Mouse (Mus musculus) left cerebral cortex, postnatal 36 days (tissue): Measurements from ENCODE around the gene Mast1. TPM values are rescaled to one million over a fixed set of nuclear protein-coding genes. Genes with fewer than 3 reads are reported as not detected.

Experiments used
- DNase-seq, 2 experiments: peaks; one replicate each; pipeline ENCODE4 v3.0.0; 2021 to 2022; ENCODE audit warnings: low spot score in 2 of 2, mixed read lengths in 1 of 2
- intact Hi-C: fragments of 180-260 bp; cut with DNase I; formaldehyde crosslinking; loops from one replicate; pipeline ENCODE4 v1.15.1; 2025
- total RNA-seq, 2 experiments: library from RNA; stranded (reverse); gene quantifications; 2 replicates each; pipeline ENCODE4 v1.2.3; 2021

Gene Mast1
- total RNA-seq: 10 to 100 TPM; 85.9 to 94.2 TPM

- intact Hi-C loops: no loop called here
- peak; percentile 68 to 82 for DNase-seq
These were observed at the start of gene Mast1 for GRCm38 (mm10) chr8:84936962-84937546. TSS of gene Mast1 (minus strand) at chr8:84937359.

- intact Hi-C loops: loop anchor here (1.0 kb wide), 1 partner anchor 8 kb away; the partner anchor contains the start of gene Junb
- DNase-seq: no peak
These were observed 49.3 kb upstream of the Mast1 start for GRCm38 (mm10) chr8:84986379-84986945.

- DNase-seq: peak; percentile 96 to 97
- intact Hi-C loops: loop anchor here (1.0 kb wide), 1 partner anchor 8 kb away; the partner anchor contains the start of gene Junb
These were observed 48.7 kb upstream of the Mast1 start for GRCm38 (mm10) chr8:84985684-84986378.

- intact Hi-C loops: no loop called here
- DNase-seq: no peak
These were observed 48.0 kb upstream of the Mast1 start for GRCm38 (mm10) chr8:84985049-84985683.

GRCm38 (mm10) chr8:84984294-84985048 lies 47.3 kb upstream of the Mast1 start:
- DNase-seq: no peak
- intact Hi-C loops: no loop called here

- DNase-seq: no peak
- intact Hi-C loops: no loop called here
These were observed 45.4 kb upstream of the Mast1 start for GRCm38 (mm10) chr8:84982499-84983011.

GRCm38 (mm10) chr8:84981644-84982498 lies 44.7 kb upstream of the Mast1 start:
- DNase-seq: no peak

GRCm38 (mm10) chr8:84980622-84981358 lies 43.6 kb upstream of the Mast1 start:
- DNase-seq: no peak
- intact Hi-C loops: no loop called here

More at GRCm38 (mm10) chr8:84981644-84982498, 44.7 kb upstream of the Mast1 start:
- intact Hi-C loops: no loop called here

- intact Hi-C loops: loop anchor here (5.0 kb wide), 1 partner anchor 47 kb away; the partner anchor contains the start of genes Asna1 and Trir
- peak; percentile 92 to 93 for DNase-seq
These were observed 42.7 kb upstream of the Mast1 start for GRCm38 (mm10) chr8:84979599-84980421.

GRCm38 (mm10) chr8:84978248-84978940 lies 41.2 kb upstream of the Mast1 start, which contains the start of gene Junb:
TSS of gene Junb (minus strand) at chr8:84978718.
- intact Hi-C loops: loop anchor here (1.0 to 5.0 kb wide), 2 partner anchors 8 to 49 kb away; partner anchors contain the start of genes Asna1 and Trir

GRCm38 (mm10) chr8:84977435-84978247 lies 40.5 kb upstream of the Mast1 start:
- DNase-seq: peak; percentile 65 to 80
- intact Hi-C loops: loop anchor here (1.0 to 5.0 kb wide), 2 partner anchors 9 to 50 kb away; partner anchors contain the start of genes Asna1 and Trir

More at GRCm38 (mm10) chr8:84978248-84978940, 41.2 kb upstream of the Mast1 start, which contains the start of gene Junb:
- peak; percentile 96 to 98 for DNase-seq

GRCm38 (mm10) chr8:84976763-84977434 lies 39.7 kb upstream of the Mast1 start:
- DNase-seq: no peak
- intact Hi-C loops: loop anchor here (5.0 kb wide), 1 partner anchor 50 kb away; the partner anchor contains the start of genes Asna1 and Trir

- peak; percentile 96 for DNase-seq
- intact Hi-C loops: loop anchor here (5.0 kb wide), 1 partner anchor 51 kb away; the partner anchor contains the start of genes Asna1 and Trir
These were observed 39.0 kb upstream of the Mast1 start for GRCm38 (mm10) chr8:84976031-84976762.

GRCm38 (mm10) chr8:84975434-84975833 lies 38.3 kb upstream of the Mast1 start:
- intact Hi-C loops: loop anchor here (1.0 to 5.0 kb wide), 2 partner anchors 15 to 52 kb away; partner anchors contain the start of genes Asna1, Hook2 and Trir
- peak in 1 of 2 experiments; percentile 54 for DNase-seq
